Mouse (Mus musculus) CH12.LX (cell line): ENCODE measurements around the gene 2010300C02Rik. TPM values are rescaled to one million over a fixed set of nuclear protein-coding genes. Genes with fewer than 3 reads are reported as not detected.

Source experiments
- DNase-seq: peaks from one replicate; pipeline ENCODE4 v3.0.0-alpha.2; 2013; ENCODE audit errors: extremely low read depth
- H3K27ac ChIP-seq: 2 replicates; pipeline ENCODE4 v1.5.1; 2012; ENCODE audit warnings: low read depth, mild to moderate bottlenecking, control low read depth, moderate library complexity; ENCODE audit not compliant: insufficient read depth
- H3K27me3 ChIP-seq: replicated peaks from 2 replicates; pipeline ENCODE3; 2012; ENCODE audit warnings: inconsistent platforms
- H3K36me3 ChIP-seq, 2 experiments: replicated peaks in 1 of 2; 2 replicates each; pipeline versions ENCODE3 to v1.6.1; 2012; ENCODE audit warnings: inconsistent platforms in 1 of 2, low read length in 1 of 2, mild to moderate bottlenecking in 1 of 2, mixed read lengths in 1 of 2, moderate library complexity in 1 of 2; ENCODE audit not compliant: control insufficient read depth in 1 of 2, insufficient read depth in 1 of 2
- H3K4me1 ChIP-seq, 2 experiments: 2 replicates each; pipeline ENCODE4 v1.6.1; 2012; ENCODE audit warnings: inconsistent platforms in 1 of 2, moderate library complexity in 1 of 2; ENCODE audit not compliant: insufficient read depth in 2 of 2, control insufficient read depth in 1 of 2
- H3K4me2 ChIP-seq: 2 replicates; pipeline ENCODE4 v1.6.1; 2012; ENCODE audit warnings: low read depth, mild to moderate bottlenecking, control low read depth; ENCODE audit not compliant: poor library complexity, insufficient read depth, severe bottlenecking
- H3K4me3 ChIP-seq, 3 experiments: fragments of 150-350 bp in 1 of 3; sonication (generic) in 1 of 3; replicated peaks in 1 of 3; 2 replicates each; pipeline versions ENCODE3 to v1.5.1; 2011 to 2012; ENCODE audit warnings: low read depth in 2 of 3, low read length in 2 of 3, mild to moderate bottlenecking in 2 of 3, moderate library complexity in 2 of 3, control low read depth in 1 of 3, improper control_type of control experiment in 1 of 3, inconsistent platforms in 1 of 3, mixed read lengths in 1 of 3; ENCODE audit not compliant: poor library complexity in 1 of 3
- H3K79me2 ChIP-seq: replicated peaks from 2 replicates; pipeline ENCODE4 v1.6.1; 2012; ENCODE audit warnings: mild to moderate bottlenecking, moderate library complexity; ENCODE audit not compliant: control insufficient read depth, poor library complexity, insufficient read depth, severe bottlenecking; ENCODE audit errors: extremely low read depth
- H3K9ac ChIP-seq: 2 replicates; pipeline ENCODE4 v1.6.1; 2012; ENCODE audit warnings: low read depth, mild to moderate bottlenecking, control low read depth, moderate library complexity; ENCODE audit not compliant: insufficient read depth
- H3K9me3 ChIP-seq: replicated peaks from 2 replicates; pipeline ENCODE3; 2012; ENCODE audit warnings: low read length, inconsistent platforms, mixed read lengths
- CTCF ChIP-seq, 2 experiments: IDR thresholded peaks in 1 of 2; conservative IDR thresholded peaks in 1 of 2; 2 replicates each; pipeline ENCODE4 v1.5.1; 2011 to 2012; ENCODE audit warnings: low read depth in 2 of 2, low read length in 2 of 2, improper control_type of control experiment in 1 of 2, inconsistent platforms in 1 of 2, mild to moderate bottlenecking in 1 of 2, moderate library complexity in 1 of 2
- E2F4 ChIP-seq: IDR thresholded peaks from 2 replicates; pipeline ENCODE4 v1.6.1; 2011; ENCODE audit warnings: low read depth, low read length, improper control_type of control experiment; ENCODE audit not compliant: insufficient replicate concordance
- ELF1 ChIP-seq: IDR thresholded peaks from 2 replicates; pipeline ENCODE4 v1.6.1; 2014; ENCODE audit warnings: low read depth, mild to moderate bottlenecking, inconsistent platforms, low read length, improper control_type of control experiment
- EP300 ChIP-seq: IDR thresholded peaks from 2 replicates; pipeline ENCODE4 v1.6.1; 2011; ENCODE audit warnings: low read length, improper control_type of control experiment
- ETS1 ChIP-seq: conservative IDR thresholded peaks from 2 replicates; pipeline ENCODE4 v1.6.1; 2012; ENCODE audit warnings: low read depth, mild to moderate bottlenecking, inconsistent platforms, low read length, improper control_type of control experiment, moderate library complexity
- GABPA ChIP-seq: IDR thresholded peaks from 2 replicates; pipeline ENCODE4 v1.6.1; 2012; ENCODE audit warnings: low read depth, low read length, improper control_type of control experiment, inconsistent platforms; ENCODE audit not compliant: insufficient replicate concordance
- JUN ChIP-seq: IDR thresholded peaks from 2 replicates; pipeline ENCODE4 v1.6.1; 2011; ENCODE audit warnings: low read depth, mild to moderate bottlenecking, low read length, improper control_type of control experiment, moderate library complexity; ENCODE audit not compliant: insufficient read depth
- JUND ChIP-seq: conservative IDR thresholded peaks from 2 replicates; pipeline ENCODE4 v1.6.1; 2011; ENCODE audit warnings: low read depth, low read length, improper control_type of control experiment
- KAT2A ChIP-seq: IDR thresholded peaks from 2 replicates; pipeline ENCODE4 v1.6.1; 2012; ENCODE audit warnings: low read length, improper control_type of control experiment, inconsistent platforms; ENCODE audit not compliant: insufficient replicate concordance
- MAFK ChIP-seq: IDR thresholded peaks from 2 replicates; pipeline ENCODE4 v1.6.1; 2011; ENCODE audit warnings: low read length, improper control_type of control experiment; ENCODE audit not compliant: insufficient replicate concordance
- MAX ChIP-seq: IDR thresholded peaks from 2 replicates; pipeline ENCODE4 v1.6.1; 2011; ENCODE audit warnings: low read length, improper control_type of control experiment
- MAZ ChIP-seq: IDR thresholded peaks from 2 replicates; pipeline ENCODE4 v1.6.1; 2012; ENCODE audit warnings: low read depth, mild to moderate bottlenecking, inconsistent platforms, low read length, improper control_type of control experiment, moderate library complexity
- MXI1 ChIP-seq: IDR thresholded peaks from 2 replicates; pipeline ENCODE4 v1.6.1; 2011; ENCODE audit warnings: mild to moderate bottlenecking, low read depth, low read length, improper control_type of control experiment
- MYC ChIP-seq: IDR thresholded peaks from 2 replicates; pipeline ENCODE4 v1.6.1; 2011; ENCODE audit warnings: low read depth, mild to moderate bottlenecking, improper control_type of control experiment, low read length
- NRF1 ChIP-seq: IDR thresholded peaks from 2 replicates; pipeline ENCODE4 v1.6.1; 2014; ENCODE audit warnings: low read depth, mild to moderate bottlenecking, inconsistent platforms, low read length, improper control_type of control experiment, moderate library complexity
- PAX5 ChIP-seq: IDR thresholded peaks from 2 replicates; pipeline ENCODE4 v1.6.1; 2012; ENCODE audit warnings: low read length, inconsistent platforms, mixed read lengths
- POLR2A ChIP-seq: IDR thresholded peaks from 2 replicates; pipeline ENCODE4 v1.6.1; 2011; ENCODE audit warnings: low read depth, mild to moderate bottlenecking, improper control_type of control experiment, low read length
- RCOR1 ChIP-seq: conservative IDR thresholded peaks from 2 replicates; pipeline ENCODE4 v1.6.1; 2012; ENCODE audit warnings: low read depth, mild to moderate bottlenecking, inconsistent platforms, low read length, improper control_type of control experiment
- SIN3A ChIP-seq: IDR thresholded peaks from 2 replicates; pipeline ENCODE4 v1.6.1; 2012; ENCODE audit warnings: low read length, improper control_type of control experiment, inconsistent platforms
- SMC3 ChIP-seq: IDR thresholded peaks from 2 replicates; pipeline ENCODE4 v1.6.1; 2011; ENCODE audit warnings: low read depth, low read length, improper control_type of control experiment
- TBP ChIP-seq: conservative IDR thresholded peaks from 2 replicates; pipeline ENCODE4 v1.6.1; 2011; ENCODE audit warnings: low read depth, low read length, improper control_type of control experiment
- USF2 ChIP-seq: conservative IDR thresholded peaks from 2 replicates; pipeline ENCODE4 v1.6.1; 2011; ENCODE audit warnings: low read depth, low read length, improper control_type of control experiment
- ZKSCAN1 ChIP-seq: IDR thresholded peaks from 2 replicates; pipeline ENCODE4 v1.6.1; 2012; ENCODE audit warnings: low read depth, inconsistent platforms, low read length, improper control_type of control experiment, borderline replicate concordance
- ZMIZ1 ChIP-seq: IDR thresholded peaks from 2 replicates; pipeline ENCODE4 v1.6.1; 2012; ENCODE audit warnings: low read depth, mild to moderate bottlenecking, inconsistent platforms, low read length, improper control_type of control experiment
- ZNF384 ChIP-seq: IDR thresholded peaks from 2 replicates; pipeline ENCODE4 v1.6.1; 2012; ENCODE audit warnings: low read depth, low read length, improper control_type of control experiment, inconsistent platforms
- dilution Hi-C: fragments of 300-500 bp; cut with MboI; formaldehyde crosslinking; loops from 2 replicates; pipeline ENCODE4 v1.14.3; 2020; ENCODE audit warnings: low sequenced_read_pairs; ENCODE audit not compliant: extremely low pct_unique_long_range_greater_than_20kb, extremely low pct_ligation_motif_present
- in situ Hi-C: fragments of 300-500 bp; cut with MboI; formaldehyde crosslinking; loops from 3 replicates; pipeline ENCODE4 v1.14.3; 2019; ENCODE audit warnings: low sequenced_read_pairs, low pct_ligation_motif_present, low pct_unique_long_range_greater_than_20kb, mixed read lengths
- polyA plus RNA-seq: library from polyadenylated mRNA; unstranded; fragments of >175 nt; gene quantifications from 2 replicates; pipeline ENCODE4 v1.2.1, GENCODE M21; 2012; ENCODE audit warnings: low read depth; ENCODE audit not compliant: insufficient read length
- total RNA-seq, 2 experiments: library from RNA; depleted of rRNA; stranded (reverse); fragments of 300-350 nt in 1 of 2; fragments of >200 nt in 1 of 2; gene quantifications; 2 replicates each; pipeline ENCODE4 v1.2.3; 2012 to 2014

Gene 2010300C02Rik
- total and polyA plus RNA-seq, 3 experiments = 0.08 to 0.25 (median 0.09) TPM

- Histone ChIP-seq H3K4me1 (no peaks in the 10 kb centered on the region), H3K27me3 (peaks cover 29% of the 10 kb centered on the region), H3K79me2 (no peaks in the 10 kb centered on the region), H3K27ac (no peak overlapping the region), H3K9ac (no peak overlapping the region), H3K36me3 (no peaks in the 10 kb centered on the region), H3K4me3 (no peak overlapping the region), H3K4me2 (no peak overlapping the region), H3K9me3 (peaks cover 6% of the 10 kb centered on the region)
- TF ChIP-seq ETS1 (no peak), GABPA (no peak), MAX (no peak), JUN (no peak), CTCF (conservative IDR thresholded peaks at IDR 0.05 in 1 of 2, IDR thresholded peaks at IDR 0.05 in 1 of 2; ENCODE audit: low read depth in 2 of 2, low read length in 2 of 2) (no peak), USF2 (no peak), ZMIZ1 (no peak), NRF1 (no peak), ZKSCAN1 (no peak), MAZ (no peak), KAT2A (no peak), TBP (no peak), ELF1 (no peak), RCOR1 (no peak)
- dilution Hi-C loops = no loop called here
- in situ Hi-C loops = loop anchor here (10.0 kb wide), 1 partner anchor 187 kb away; the partner anchor contains the start of gene Lipt1
- no peak for DNase-seq
These were observed 32.4 kb downstream of the 2010300C02Rik start for GRCm38 (mm10) chr1:37687515-37687914.

- Histone ChIP-seq H3K9me3 (peaks cover 6% of the 10 kb centered on the region), H3K36me3 (no peaks in the 10 kb centered on the region), H3K9ac (no peak overlapping the region), H3K27me3 (peaks cover 29% of the 10 kb centered on the region), H3K27ac (no peak overlapping the region), H3K4me3 (no peak overlapping the region), H3K4me2 (no peak overlapping the region), H3K79me2 (no peaks in the 10 kb centered on the region), H3K4me1 (no peaks in the 10 kb centered on the region)
- dilution Hi-C loops (no loop called here), in situ Hi-C loops (loop anchor here (10.0 kb wide), 1 partner anchor 188 kb away; the partner anchor contains the start of gene Lipt1)
- TF ChIP-seq PAX5 (no peak), MAX (no peak), MAZ (no peak), ZNF384 (no peak), EP300 (no peak), NRF1 (no peak), ETS1 (no peak), RCOR1 (no peak), E2F4 (no peak), ELF1 (no peak), SIN3A (no peak), MYC (no peak), POLR2A (no peak), JUND (no peak), MXI1 (no peak), MAFK (no peak), SMC3 (no peak)
- no peak for DNase-seq
These were observed 32.9 kb downstream of the 2010300C02Rik start for GRCm38 (mm10) chr1:37686953-37687441.
